Mouse (Mus musculus) E14TG2a.4 (cell line): ENCODE results near the gene Zbtb37.

Experiments
- CTCF ChIP-seq: conservative IDR thresholded peaks from 2 replicates; pipeline ENCODE4 v1.5.1; 2014; ENCODE audit warnings: low read length
- NANOG ChIP-seq: IDR thresholded peaks from 2 replicates; pipeline ENCODE4 v1.6.1; 2014; ENCODE audit warnings: borderline replicate concordance, low read length, mixed read lengths

DNA sequence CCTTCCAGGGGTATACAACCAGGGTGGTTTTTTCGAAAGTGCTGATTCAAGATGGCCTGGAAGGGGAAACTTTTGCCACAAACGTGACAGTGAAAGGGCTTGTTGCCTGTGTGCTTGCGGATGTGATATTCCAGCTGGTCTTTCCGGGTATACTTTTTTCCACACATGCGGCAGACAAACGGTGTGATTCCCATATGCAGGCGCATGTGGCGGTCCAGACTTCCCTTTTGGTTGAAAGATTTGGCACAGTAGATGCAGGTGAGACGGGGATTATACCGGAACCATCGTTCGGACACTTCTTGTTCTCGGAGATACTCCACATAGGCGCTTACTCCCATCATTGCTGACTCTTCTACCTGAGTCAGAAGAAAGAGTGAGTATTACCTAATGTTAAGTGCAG is 14.6 kb downstream of the Zbtb37 start:
- TF ChIP-seq CTCF, result no peak
- no peak for TF ChIP-seq NANOG
